Mouse (Mus musculus) cerebellum, postnatal 4 days (tissue): ENCODE results near the gene Sdha.

Experiments used
- DNase-seq, 2 experiments: peaks; one replicate each; pipeline ENCODE4 v3.0.0; 2022; ENCODE audit warnings: low spot score in 2 of 2, mixed read lengths in 1 of 2

Gene Sdha

DNA sequence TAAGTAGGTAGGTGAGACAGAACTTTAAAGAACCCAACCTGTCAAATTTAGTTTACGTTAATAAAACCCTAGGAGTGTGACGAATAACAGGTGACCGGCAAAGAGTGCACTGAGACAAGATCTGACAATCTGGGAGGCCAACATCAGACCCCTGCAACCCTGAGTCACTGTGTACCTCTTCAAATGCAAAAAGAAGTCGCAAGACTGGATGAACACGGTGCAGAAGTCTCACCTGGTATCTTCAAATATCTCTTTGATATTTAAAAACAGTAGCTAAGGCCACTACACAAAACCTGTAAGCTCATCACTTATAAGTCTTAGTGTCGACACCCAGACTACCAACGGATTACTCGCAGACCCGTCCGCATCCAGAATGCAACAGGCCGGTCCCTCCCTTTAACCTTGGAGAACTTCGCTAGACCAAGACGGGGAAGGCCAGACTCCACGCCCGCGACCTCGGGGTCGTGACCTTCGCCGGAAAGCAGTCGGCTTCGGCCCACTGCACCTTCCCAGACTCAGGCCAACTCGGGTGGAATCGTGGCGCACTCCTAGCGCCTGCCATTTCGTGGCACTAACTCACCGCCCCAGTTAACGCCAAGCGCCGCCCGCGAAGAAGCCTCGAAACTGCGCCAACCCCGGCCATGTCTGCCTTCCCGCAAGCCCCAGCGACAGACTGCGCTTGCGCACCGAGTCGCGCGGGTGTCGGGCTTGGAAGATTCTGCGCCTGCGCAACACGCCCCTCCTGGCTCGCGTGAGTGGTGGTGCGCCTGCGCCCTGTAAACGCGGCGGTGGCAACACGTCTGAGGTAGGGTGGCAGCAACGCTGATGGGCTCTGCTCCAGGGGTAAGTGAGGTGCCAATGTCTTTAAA, at the start of gene Sdha, which contains the start of gene Ccdc127:
Sdha (minus strand) TSS at position 715 of the 869 bp plus-strand sequence.
Ccdc127 (plus strand) TSS at position 744 of the 869 bp plus-strand sequence.
- peak; percentile 94 to 96 for DNase-seq

GRCm38 (mm10) chr13:74399298-74399839, 49.3 kb upstream of the Sdha start, which contains the start of gene Ftl1-ps1:
Gene Ftl1-ps1 (plus strand): TSS chr13:74399694.
- no peak for DNase-seq

DNA sequence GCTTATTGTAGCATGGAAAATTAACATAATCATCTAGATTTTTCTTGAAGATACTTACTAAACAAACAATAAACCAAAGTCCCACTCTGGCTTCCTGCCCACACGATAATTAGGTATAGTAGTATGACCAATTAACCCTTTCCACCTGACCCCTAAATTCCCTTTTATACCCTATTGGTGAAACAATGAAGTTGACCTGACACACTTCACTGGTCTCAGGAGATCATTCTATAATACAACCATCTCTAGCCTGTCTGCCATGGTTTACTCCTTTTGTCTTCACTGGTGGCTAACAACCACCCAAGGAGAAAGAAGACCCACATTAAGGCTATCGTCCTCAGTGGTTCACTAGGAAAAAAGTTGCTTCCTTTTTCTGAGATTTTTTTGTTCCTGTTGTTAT, 41.1 kb upstream of the Sdha start:
- no peak for DNase-seq

- DNase-seq: peak in 1 of 2 experiments; percentile 48
Measured at GRCm38 (mm10) chr13:74390371-74390990, 40.4 kb upstream of the Sdha start, which contains the start of gene Zfp72. Gene Zfp72 (minus strand): TSS chr13:74390836.

- no peak for DNase-seq
Measured at GRCm38 (mm10) chr13:74389730-74390129, 39.6 kb upstream of the Sdha start.

DNA sequence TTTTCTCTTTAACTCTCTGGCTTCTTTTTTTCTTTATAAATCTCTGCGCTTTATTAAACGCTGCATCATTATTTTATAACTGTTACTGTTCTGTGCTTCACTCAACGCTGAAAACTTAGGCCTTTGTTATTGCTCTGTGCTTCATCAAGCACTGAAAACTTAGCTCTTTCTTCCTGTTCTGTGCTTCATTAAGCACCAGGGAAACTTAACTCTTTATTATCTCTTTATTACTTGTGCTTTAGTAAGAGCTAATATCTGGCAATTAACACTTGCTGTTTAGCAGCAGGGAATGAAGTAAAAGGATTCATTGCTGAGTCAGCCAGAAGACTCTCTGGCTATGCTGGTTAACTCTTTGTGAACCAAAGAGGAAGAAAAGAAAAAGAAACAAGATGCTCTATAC, 32.2 kb upstream of the Sdha start:
- no peak for DNase-seq

DNA sequence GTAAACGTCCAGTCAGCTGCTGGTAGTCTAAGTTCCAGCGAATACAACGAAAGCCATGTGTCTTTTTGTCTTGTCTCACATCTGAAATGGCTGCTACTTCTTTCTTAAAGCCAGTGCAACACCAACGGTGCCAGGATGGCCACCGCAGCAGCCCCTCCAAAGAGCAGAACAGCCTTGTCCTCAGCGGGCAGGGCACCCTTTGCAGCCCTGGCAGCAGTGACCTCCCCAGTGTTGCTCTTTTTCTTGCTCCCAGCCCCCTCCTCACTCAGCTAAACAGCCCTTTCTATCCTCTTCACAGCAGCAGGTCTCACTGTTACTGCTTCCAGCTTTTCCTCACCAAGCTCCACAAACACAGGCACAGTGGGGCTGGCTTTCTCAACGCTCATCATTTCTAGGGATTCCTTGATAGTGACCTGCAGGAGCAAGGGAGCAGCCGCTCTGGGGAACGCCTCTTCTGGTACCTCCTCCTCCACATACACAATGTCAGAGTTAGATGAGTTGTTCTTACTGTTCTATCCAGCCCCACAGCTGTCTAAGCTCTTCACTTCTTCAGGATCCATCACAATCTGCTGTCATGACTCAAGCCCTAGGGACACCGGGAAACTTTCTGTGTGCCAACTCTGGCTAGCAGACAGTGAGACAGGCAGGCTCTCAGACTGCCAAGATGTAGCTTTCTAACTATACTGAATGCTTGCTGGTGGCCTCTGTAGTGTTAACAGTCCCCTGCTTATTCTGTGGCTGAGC, 31.6 kb upstream of the Sdha start:
- peak in 1 of 2 experiments; percentile 9 for DNase-seq

DNA sequence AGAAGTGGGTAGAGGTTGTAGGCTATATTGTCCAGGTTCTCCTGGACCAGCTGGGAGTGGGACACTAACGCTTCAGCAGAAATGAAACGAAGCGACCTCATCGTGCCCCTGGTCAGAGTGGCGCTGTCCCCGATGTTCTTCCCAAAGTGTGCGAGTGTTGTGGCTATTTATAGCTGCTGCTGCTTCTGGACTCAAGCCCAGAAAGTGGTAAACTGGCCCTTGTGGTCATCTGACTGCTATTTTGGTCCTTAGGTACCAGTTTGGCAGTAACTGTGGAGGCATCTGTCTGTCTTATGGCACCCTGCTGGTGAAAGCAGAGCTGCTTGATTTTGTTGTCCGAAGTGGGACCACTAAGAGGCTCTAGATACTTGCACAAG, 13.8 kb upstream of the Sdha start, which contains the start of gene Lrrc14b:
Lrrc14b (minus strand) TSS at position 147 of the 377 bp plus-strand sequence.
- DNase-seq: no peak

DNA sequence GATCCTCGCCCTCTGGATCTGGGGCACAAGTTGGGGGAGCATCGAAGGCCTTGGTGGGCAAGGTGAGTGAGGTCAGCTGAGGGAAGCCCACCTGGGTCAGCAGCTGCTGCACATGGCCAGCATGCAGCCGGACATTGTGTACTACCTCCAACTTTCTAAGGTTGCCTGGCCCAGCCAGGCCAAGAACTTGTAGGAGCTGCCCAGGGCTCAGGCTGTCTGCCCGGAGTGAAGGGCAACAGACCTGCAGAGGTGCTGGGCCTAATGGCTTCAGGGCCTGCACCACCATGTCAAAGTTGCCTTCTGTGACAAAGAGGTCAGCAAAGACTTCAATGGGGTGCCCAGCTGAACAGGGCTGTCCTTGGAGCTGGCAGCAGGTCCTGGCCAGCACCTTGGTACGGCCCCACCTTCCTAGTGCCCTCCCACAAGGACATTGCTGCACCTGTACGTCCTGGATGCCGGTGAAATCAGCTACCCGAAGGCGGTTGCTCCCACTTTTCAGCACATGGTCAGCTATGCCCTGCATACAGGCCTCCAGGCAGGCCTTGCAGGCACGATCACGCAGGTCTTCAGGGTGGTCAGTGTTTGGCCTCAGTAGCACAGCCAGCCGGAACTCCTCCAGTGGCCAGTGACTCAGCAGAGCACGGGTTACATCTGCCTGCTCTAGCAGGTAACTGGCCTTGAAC, 13.2 kb upstream of the Sdha start:
- no peak for DNase-seq

GRCm38 (mm10) chr13:74362218-74362617, 12.1 kb upstream of the Sdha start:
- DNase-seq: no peak

DNA sequence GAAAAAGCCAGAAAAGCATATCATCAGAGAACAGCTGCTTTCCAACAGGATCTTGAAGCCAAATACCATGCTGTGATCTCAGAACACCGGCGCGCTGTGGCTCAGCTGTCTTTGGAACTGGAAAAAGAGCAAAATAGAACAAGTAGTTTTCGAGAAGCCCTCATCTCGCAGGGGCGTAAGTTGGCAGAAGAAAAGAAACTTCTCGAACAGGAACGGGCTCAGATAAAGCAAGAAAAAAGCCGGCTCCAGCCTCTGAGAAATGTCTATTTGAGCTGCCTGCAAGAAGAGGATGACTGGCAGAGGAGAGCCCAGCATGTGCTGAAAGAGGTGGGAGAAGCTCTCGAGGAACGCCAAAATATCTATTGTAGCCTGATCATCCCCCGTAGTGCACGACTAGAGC, 6.4 kb upstream of the Sdha start:
- no peak for DNase-seq

DNA sequence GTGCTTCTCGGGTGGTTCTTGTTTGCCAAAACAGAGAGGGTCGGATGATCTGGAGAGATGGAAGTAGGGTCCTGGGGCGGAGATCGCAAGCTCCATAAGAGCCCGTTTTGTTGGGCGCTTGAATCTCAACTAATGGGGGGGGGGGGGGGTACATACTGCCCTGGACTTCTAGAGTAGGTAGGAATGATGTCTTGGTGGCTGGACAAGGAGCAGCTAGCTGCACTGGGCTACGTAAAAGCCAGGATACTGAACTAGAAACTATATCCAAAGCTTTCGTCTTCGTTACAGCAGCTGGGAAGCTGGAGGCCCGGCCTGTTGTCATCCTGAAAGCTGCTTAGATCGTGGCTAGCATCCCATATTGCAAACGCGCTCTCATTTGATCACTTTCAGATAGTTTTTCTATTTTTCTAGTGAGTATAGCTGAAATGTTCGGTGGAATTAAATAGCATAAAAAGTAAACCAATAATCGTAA, 391 bp upstream of the Sdha start:
- DNase-seq: no peak

GRCm38 (mm10) chr13:74341036-74341435, 9.0 kb downstream of the Sdha start:
- DNase-seq: no peak

DNA sequence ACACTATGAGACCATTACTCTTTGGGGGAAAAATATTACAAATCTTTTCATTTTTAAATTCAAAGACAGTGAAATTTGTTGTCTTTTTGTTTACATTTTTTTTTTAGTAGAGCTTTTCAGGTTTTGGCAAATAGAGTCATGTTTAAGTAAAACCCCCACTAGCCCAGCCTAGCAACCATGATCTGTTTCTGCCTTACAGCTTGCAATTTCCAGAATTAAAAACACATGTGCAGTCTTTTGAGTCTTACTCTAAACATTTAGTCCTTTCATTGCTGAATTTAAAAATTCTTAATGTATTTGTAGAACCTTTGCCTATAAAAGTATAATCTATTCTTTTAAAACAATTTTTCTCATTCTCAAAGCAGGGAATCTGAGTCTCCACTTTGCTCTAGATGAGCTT, 20.8 kb downstream of the Sdha start:
- DNase-seq: no peak

DNA sequence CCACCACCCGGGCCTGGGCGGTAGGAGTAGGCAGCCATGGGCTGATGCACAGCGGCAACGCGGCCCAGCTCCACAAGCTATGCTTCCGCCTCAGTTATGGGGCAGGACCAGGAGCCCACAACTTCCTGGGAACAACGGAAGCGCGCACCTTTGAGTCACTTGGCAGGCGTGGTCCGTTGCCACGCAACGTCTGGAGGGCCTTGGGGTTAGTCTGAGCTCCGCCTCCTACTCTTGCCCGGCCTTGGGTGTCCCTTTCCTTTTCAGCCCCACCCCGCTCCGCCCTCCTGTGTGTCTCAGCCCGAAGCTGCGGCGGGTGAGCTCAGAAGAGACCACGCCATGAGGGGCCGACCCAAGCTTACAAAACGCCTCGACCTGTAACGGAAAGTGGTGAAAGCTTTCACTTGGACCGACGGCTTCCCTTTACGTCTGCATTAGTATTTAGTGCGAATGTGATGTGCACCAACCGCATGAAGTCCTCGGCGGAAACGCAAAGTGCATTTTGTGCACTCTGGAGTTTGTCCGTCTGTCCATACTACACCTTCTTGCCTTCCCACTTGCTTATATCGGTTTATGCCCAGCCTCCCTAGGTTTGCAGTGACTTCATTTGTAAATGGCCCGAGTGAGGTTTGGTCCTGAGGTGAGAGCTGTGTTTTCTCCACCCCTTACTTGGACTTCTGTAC, 32.8 kb downstream of the Sdha start, which contains the start of gene Pdcd6:
Pdcd6 (minus strand) TSS at position 411 of the 680 bp plus-strand sequence.
- peak; percentile 64 to 70 for DNase-seq

- no peak for DNase-seq
Measured at GRCm38 (mm10) chr13:74316789-74317169, 33.3 kb downstream of the Sdha start.

DNA sequence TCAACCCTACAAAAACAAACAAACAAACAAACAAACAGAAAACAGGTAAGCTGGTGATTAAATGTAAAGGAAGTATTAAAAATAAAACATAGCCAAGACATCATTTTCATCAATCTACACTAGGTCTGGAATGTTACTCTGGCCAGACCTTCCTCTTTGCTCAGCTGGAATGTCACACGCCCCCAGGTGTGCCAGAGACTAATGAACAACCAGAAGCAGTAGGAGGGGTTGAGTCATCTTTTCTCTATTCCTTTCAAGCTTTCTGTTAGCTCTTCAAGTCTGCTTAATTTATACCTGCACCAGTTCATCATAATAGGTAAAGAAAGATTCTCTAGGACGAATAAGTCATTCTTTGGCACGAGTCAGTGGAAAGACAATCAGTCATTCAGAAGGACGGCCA, 33.7 kb downstream of the Sdha start:
- DNase-seq: no peak

DNA sequence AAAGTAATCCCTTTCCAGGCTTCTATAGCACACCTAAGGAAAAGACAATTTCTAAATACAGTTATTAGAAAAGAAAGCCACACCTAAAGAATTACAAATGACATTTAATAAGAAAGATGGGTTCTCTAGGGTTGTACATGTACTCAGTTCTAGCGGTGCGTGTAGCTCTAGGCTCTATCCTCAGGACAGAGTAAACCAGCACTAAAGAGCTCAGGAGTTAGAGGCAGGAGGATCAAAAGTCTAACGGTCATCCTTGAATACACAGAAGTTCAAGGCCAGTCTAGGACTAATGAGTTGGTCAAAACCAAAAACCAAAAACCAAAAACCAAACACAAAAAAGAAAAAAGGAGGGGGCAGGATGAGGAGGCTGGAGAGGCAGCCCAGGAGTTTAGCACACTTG, 35.5 kb downstream of the Sdha start:
- no peak for DNase-seq

DNA sequence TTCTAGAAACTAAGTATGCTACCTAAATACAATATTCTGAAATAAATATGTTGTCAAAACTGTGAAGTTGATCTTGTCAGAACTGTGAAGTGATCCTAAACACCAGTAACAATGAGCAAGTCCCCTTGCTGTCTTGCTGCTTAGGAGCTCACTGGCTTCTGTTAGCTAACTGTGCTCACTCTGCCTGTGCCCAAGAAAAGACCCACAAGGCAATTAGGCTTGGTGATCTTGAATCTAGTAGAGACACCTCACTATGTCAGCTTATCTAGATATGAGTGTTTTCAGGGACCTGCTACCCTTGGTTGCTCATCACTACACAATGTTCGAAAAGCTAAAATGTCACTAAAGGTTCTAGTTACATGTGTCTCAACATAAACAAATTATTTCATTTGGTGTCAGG, 44.3 kb downstream of the Sdha start:
- DNase-seq: no peak

- DNase-seq: no peak
Measured at GRCm38 (mm10) chr13:74305380-74305779, 44.7 kb downstream of the Sdha start.
